Mouse (Mus musculus) retina, adult 2 months (tissue): ENCODE results near the gene Arhgef33.

Experiments used
- DNase-seq: peaks from one replicate; pipeline ENCODE4 v3.0.0-alpha.2; 2012; ENCODE audit warnings: low read depth, low spot score

Arhgef33 gene

GRCm38 (mm10) chr17:80445433-80445832 lies 138.2 kb downstream of the Arhgef33 start:
- DNase-seq: no peak

- no peak for DNase-seq
Measured at GRCm38 (mm10) chr17:80446470-80446869, 139.3 kb downstream of the Arhgef33 start.
